Mouse (Mus musculus) liver, postnatal 0 days (tissue): ENCODE measurements at regions not wholly inside any gene's neighbourhood (a gene's known extent, or its start where the extent isn't known, plus 50 kb on each side); places are given as distances from the start of the nearest gene placed in this dataset.
"Not testable (repeated sequence)": the region's sequence is repeated elsewhere in the genome, so short reads cannot be mapped to it uniquely, and the experiment has no call there.

Experiments used
- ATAC-seq: fragments of 200-750 bp; cut with Nextera tagmentation; 2 replicates; pipeline ENCODE4 v1.8.0; 2017; ENCODE audit warnings: mild to moderate bottlenecking, moderate library complexity
- DNase-seq: peaks from one replicate; pipeline ENCODE4 v3.0.0-alpha.2; 2016
- H3K27ac ChIP-seq: fragments of 300-500 bp; sonication (generic); 2 replicates; pipeline ENCODE4 v1.5.1; 2014; ENCODE audit warnings: antibody characterized with exemption, moderate library complexity, mild to moderate bottlenecking, low read depth
- H3K27me3 ChIP-seq: fragments of 300-500 bp; sonication (generic); 2 replicates; pipeline ENCODE4 v1.6.1; 2014; ENCODE audit warnings: low read length, control low read depth, mixed read lengths; ENCODE audit not compliant: insufficient read depth
- H3K36me3 ChIP-seq: fragments of 300-500 bp; sonication (generic); replicated peaks from 2 replicates; pipeline ENCODE4 v1.6.1; 2014; ENCODE audit warnings: mild to moderate bottlenecking, control low read depth, low read length, moderate library complexity, mixed read lengths; ENCODE audit not compliant: insufficient read depth
- H3K4me1 ChIP-seq: fragments of 300-500 bp; sonication (generic); 2 replicates; pipeline ENCODE4 v1.6.1; 2014; ENCODE audit warnings: antibody characterized with exemption, mild to moderate bottlenecking, control low read depth; ENCODE audit not compliant: insufficient read depth
- H3K4me2 ChIP-seq: fragments of 300-500 bp; sonication (generic); 2 replicates; pipeline ENCODE4 v1.6.1; 2014; ENCODE audit warnings: low read depth, mild to moderate bottlenecking, low read length, moderate library complexity, mixed read lengths
- H3K4me3 ChIP-seq: fragments of 300-500 bp; sonication (generic); 2 replicates; pipeline ENCODE4 v1.5.1; 2014; ENCODE audit warnings: low read depth, low read length
- H3K9ac ChIP-seq: fragments of 300-500 bp; sonication (generic); replicated peaks from 2 replicates; pipeline ENCODE4 v1.6.1; 2014; ENCODE audit warnings: mild to moderate bottlenecking, moderate library complexity
- H3K9me3 ChIP-seq: fragments of 300-500 bp; sonication (generic); 2 replicates; pipeline ENCODE4 v1.6.1; 2016; ENCODE audit warnings: mild to moderate bottlenecking, control low read depth, low read length, mixed read lengths
- CTCF ChIP-seq: sonication (generic); IDR thresholded peaks from 2 replicates; pipeline ENCODE4 v1.5.1; 2016; ENCODE audit warnings: antibody characterized with exemption, low read depth
- EP300 ChIP-seq: IDR thresholded peaks from 2 replicates; pipeline ENCODE4 v1.6.1; 2016; ENCODE audit warnings: antibody characterized with exemption, low read depth, mild to moderate bottlenecking
- WGBS: fragments of 180-500 bp; shearing (Covaris S2); extraction: QIAGEN DNeasy Blood & Tissue Kit; methylation state at CpG from one replicate; pipeline ENCODE4 v1.1.7; 2014; ENCODE audit not compliant: insufficient replicate concordance; 5-methylcytosine and 5-hydroxymethylcytosine counted together

GRCm38 (mm10) chr10:123929955-123930354, 666.2 kb downstream of the Fam19a2 start:
- no peaks in the 10 kb centered on the region for H3K27me3 ChIP-seq
- H3K4me1 ChIP-seq = no peaks in the 10 kb centered on the region
- ATAC-seq = peak; percentile 73; the same call in 1 of the 2 replicates
- no peak overlapping the region for H3K4me3 ChIP-seq
- H3K9ac ChIP-seq = no peak overlapping the region
- no peak for TF ChIP-seq CTCF
- TF ChIP-seq EP300 = no peak
- no peak overlapping the region for H3K4me2 ChIP-seq
- DNase-seq = no peak
- WGBS = 56% methylated on average over 1 of the region's 1 CpGs
- H3K27ac ChIP-seq = no peak overlapping the region
- H3K9me3 ChIP-seq = peaks cover 5% of the 10 kb centered on the region; the same call in 1 of the 2 replicates
- no peaks in the 10 kb centered on the region for H3K36me3 ChIP-seq

DNA sequence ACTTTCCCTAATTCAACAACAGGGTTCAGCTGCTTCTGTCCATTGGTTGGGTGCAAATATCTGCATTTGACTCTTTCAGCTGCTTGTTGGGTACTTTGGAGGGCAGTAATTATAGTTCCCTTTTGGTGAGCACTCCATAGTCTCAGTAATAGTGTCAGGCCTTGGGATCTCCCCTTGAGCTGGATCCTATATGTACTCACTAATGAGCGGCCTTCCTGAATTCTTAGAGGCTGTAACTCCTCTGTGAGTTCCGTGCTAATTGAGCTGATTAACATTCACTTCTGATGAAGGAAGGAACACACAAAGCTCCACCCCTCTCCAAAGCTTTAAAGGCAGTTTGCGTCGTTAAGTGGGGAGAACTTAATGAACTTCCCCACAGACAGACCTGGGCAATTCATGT, 674.9 kb downstream of the Fam19a2 start:
- H3K27me3 ChIP-seq, H3K36me3 ChIP-seq, H3K9me3 ChIP-seq, H3K9ac ChIP-seq, H3K27ac ChIP-seq, H3K4me3 ChIP-seq, ATAC-seq, DNase-seq, H3K4me1 ChIP-seq, H3K4me2 ChIP-seq: not testable (repeated sequence)
- WGBS = 80% methylated on average over 4 of the region's 4 CpGs
